Mouse (Mus musculus) MEL (cell line): ENCODE measurements around the gene Scaf11.

Experiments
- CHD1 ChIP-seq: IDR thresholded peaks from 2 replicates; pipeline ENCODE4 v1.6.1; 2012; ENCODE audit warnings: low read depth, mild to moderate bottlenecking, inconsistent platforms, low read length, improper control_type of control experiment
- SIN3A ChIP-seq: IDR thresholded peaks from 2 replicates; pipeline ENCODE4 v1.6.1; 2012; ENCODE audit warnings: low read length, improper control_type of control experiment, inconsistent platforms
- TAL1 ChIP-seq: IDR thresholded peaks from 2 replicates; pipeline ENCODE4 v1.6.1; 2012; ENCODE audit warnings: mild to moderate bottlenecking, inconsistent platforms, low read length, moderate library complexity, mixed read lengths
- TCF12 ChIP-seq: IDR thresholded peaks from 2 replicates; pipeline ENCODE4 v1.6.1; 2014; ENCODE audit warnings: low read depth, mild to moderate bottlenecking, inconsistent platforms, low read length, improper control_type of control experiment, moderate library complexity
- ZNF384 ChIP-seq: IDR thresholded peaks from 2 replicates; pipeline ENCODE4 v1.6.1; 2012; ENCODE audit warnings: low read depth, mild to moderate bottlenecking, inconsistent platforms, low read length, improper control_type of control experiment

DNA sequence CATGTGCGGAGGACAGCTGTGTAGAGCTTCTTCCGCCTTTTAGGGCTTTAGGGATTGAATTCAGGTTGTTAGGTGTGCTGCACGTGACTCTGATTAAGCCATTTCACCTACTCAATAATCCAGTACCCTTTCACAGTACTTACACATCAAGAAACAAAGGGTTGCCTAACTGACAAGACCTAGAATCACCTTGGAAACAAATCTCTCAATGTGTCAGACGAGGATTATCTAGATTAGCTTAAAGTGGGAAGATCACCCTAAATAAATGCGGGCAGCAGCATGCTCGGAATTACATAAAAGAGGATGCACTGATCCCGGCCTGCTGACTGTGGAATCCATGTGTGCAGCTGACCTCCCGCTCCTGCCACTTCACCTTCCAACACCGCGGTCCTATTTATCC, 13.9 kb downstream of the Scaf11 start:
- no peak for TF ChIP-seq CHD1
- TF ChIP-seq TAL1: no peak
- TF ChIP-seq TCF12: no peak
- no peak for TF ChIP-seq ZNF384
- no peak for TF ChIP-seq SIN3A
